Mouse (Mus musculus): ENCODE data around the gene Abcf3. TPM values are rescaled to one million over a fixed set of nuclear protein-coding genes. Genes with fewer than 3 reads are reported as not detected.

Abcf3 gene
- total and polyA plus RNA-seq, 3 experiments = 46.5 to 79.6 TPM; not detected in 1

DNA sequence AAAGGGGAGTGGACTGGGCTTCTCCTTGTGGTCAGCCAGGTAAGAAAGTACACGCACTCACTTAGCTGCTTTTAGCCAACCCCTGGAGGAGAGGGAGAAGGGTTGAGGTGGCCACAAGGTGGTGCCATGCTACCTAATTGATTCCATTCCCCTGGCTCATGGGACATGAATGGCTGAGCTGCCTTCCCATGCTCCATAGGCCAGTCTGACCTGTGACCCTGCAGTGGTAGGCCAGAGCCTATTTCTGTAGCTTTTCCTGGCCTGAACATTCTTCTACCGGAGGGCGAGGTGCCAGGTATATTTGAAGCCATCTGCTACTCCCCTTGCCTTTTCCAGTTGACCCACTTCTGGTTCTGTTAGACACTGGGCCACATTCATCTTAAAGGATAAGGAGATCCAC, 39.0 kb upstream of the Abcf3 start (continued):
- no peak for TF ChIP-seq MEF2A (IDR thresholded peaks at IDR 0.05; ENCODE audit: extremely low read depth, insufficient replicate concordance, low read depth, low read length, poor library complexity, severe bottlenecking)
- no peak for TF ChIP-seq UBTF (IDR thresholded peaks at IDR 0.05; ENCODE audit: borderline replicate concordance, insufficient read depth, low read depth, low read length)
- TF ChIP-seq RCOR1 (IDR thresholded peaks at IDR 0.05; ENCODE audit: low read depth, low read length) = no peak
- TF ChIP-seq BHLHE40 (IDR thresholded peaks at IDR 0.05; ENCODE audit: borderline replicate concordance, low read depth, low read length) = no peak
- TF ChIP-seq RAD21 (IDR thresholded peaks at IDR 0.05; ENCODE audit: low read depth, low read length) = peak; percentile 51
- TF ChIP-seq TBP (IDR thresholded peaks at IDR 0.05; ENCODE audit: low read depth, low read length) = no peak
- no peak for TF ChIP-seq ETS1 (IDR thresholded peaks at IDR 0.05; ENCODE audit: low read depth, low read length)
- no peak for TF ChIP-seq MAFK (IDR thresholded peaks at IDR 0.05; ENCODE audit: borderline replicate concordance, low read depth, low read length)
- no peak for TF ChIP-seq E2F4 (IDR thresholded peaks at IDR 0.05; ENCODE audit: borderline replicate concordance, low read depth, low read length)
- no peak for TF ChIP-seq POLR2AphosphoS2 (IDR thresholded peaks at IDR 0.05; ENCODE audit: low read length)
- TF ChIP-seq MYB (IDR thresholded peaks at IDR 0.05; ENCODE audit: low read depth, low read length) = no peak
- TF ChIP-seq CHD1 (IDR thresholded peaks at IDR 0.05; ENCODE audit: low read depth, low read length) = no peak
- TF ChIP-seq NELFE (IDR thresholded peaks at IDR 0.05; ENCODE audit: low read depth, low read length) = no peak
- TF ChIP-seq ELF1 (IDR thresholded peaks at IDR 0.05; ENCODE audit: low read depth, low read length) = no peak

DNA sequence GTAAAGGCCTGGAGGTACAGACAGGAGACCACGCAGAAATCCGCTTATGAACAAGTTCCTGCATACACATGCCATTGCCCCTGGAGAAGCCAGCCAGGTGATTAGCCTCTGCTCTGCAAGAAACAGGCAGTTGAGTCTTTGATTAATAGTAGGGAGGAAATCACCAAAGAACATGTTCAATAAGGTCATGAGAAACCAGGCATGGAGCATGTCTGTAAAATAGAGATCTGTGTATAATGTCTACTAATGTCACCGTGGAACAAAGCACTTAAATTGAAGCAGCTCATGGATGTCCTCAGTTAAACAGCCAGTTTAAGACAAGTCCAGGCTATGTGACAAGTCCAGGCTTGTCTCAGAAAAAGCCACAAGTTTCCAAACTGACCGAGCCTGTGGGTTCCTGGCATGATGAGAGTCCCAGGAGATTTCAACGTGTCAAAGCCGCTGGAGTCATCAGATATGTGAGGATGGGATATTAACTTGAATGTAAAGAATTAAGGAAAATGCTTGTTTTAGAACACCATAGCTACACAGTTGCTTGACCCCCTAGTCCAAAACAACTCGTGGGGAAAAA, 37.0 kb upstream of the Abcf3 start:
- H3K27me3 ChIP-seq (ENCODE audit: control insufficient read depth in 1 of 2, insufficient read depth in 2 of 2, low read length in 2 of 2) = no peaks in the 10 kb centered on the region
- H3K79me2 ChIP-seq (ENCODE audit: control insufficient read depth, insufficient read depth, low read length, poor library complexity) = no peaks in the 10 kb centered on the region
- H3K4me3 ChIP-seq (ENCODE audit: control insufficient read depth in 1 of 2, insufficient read depth in 1 of 2, low read depth in 2 of 2, low read length in 2 of 2) = no peak overlapping the region
- no peaks in the 10 kb centered on the region for H3K9me3 ChIP-seq (replicated peaks; ENCODE audit: insufficient read depth, low read length)
- H3K27ac ChIP-seq (ENCODE audit: control insufficient read depth, low read depth, low read length) = no peak overlapping the region
- TF ChIP-seq KAT2A (conservative IDR thresholded peaks at IDR 0.05; ENCODE audit: low read depth, low read length) (no peak), POLR2AphosphoS5 (IDR thresholded peaks at IDR 0.05; ENCODE audit: borderline replicate concordance, low read depth, low read length) (no peak), MAFK (IDR thresholded peaks at IDR 0.05; ENCODE audit: borderline replicate concordance, low read depth, low read length) (no peak), RCOR1 (IDR thresholded peaks at IDR 0.05; ENCODE audit: low read depth, low read length) (no peak), USF2 (IDR thresholded peaks at IDR 0.05; ENCODE audit: borderline replicate concordance in 1 of 2, insufficient read depth in 1 of 2, low read depth in 1 of 2, low read length in 2 of 2) (no peak), POLR2A (IDR thresholded peaks at IDR 0.05; ENCODE audit: control insufficient read depth in 1 of 2, insufficient read depth in 1 of 2, low read depth in 1 of 2, low read length in 2 of 2, poor library complexity in 1 of 2) (peak in 1 of 2 experiments; percentile 33; a peak in 1 of 4 replicates), POLR2AphosphoS2 (IDR thresholded peaks at IDR 0.05; ENCODE audit: low read length) (peak; percentile 46; the same call in 1 of the 2 replicates)
- no peaks in the 10 kb centered on the region for H3K4me1 ChIP-seq (ENCODE audit: control insufficient read depth in 1 of 2, insufficient read depth in 2 of 2, low read length in 2 of 2)
- no peak overlapping the region for H3K9ac ChIP-seq (ENCODE audit: control insufficient read depth, low read depth, low read length, poor library complexity, severe bottlenecking)
- H3K36me3 ChIP-seq (ENCODE audit: control insufficient read depth in 1 of 2, insufficient read depth in 2 of 2, low read length in 2 of 2) = peaks cover 0 to 16% of the 10 kb centered on the region in 2 experiments; a peak in 2 of 4 replicates
- no peak for DNase-seq (ENCODE audit: low read depth, low spot score)

All from MEL (cell line).